Mouse (Mus musculus) midbrain, embryonic 16.5 days (tissue): ENCODE data around the gene Igfbp4. TPM values are rescaled to one million over a fixed set of nuclear protein-coding genes. Genes with fewer than 3 reads are reported as not detected.

Experiments
- ATAC-seq: fragments of 200-750 bp; cut with Nextera tagmentation; 2 replicates; pipeline ENCODE4 v1.8.0; 2017; ENCODE audit warnings: moderate TSS enrichment
- H3K27ac ChIP-seq: fragments of 300-500 bp; sonication (generic); 2 replicates; pipeline ENCODE4 v1.5.1; 2014; ENCODE audit warnings: mild to moderate bottlenecking, low read length, mixed read lengths
- H3K27me3 ChIP-seq: fragments of 300-500 bp; sonication (generic); 2 replicates; pipeline ENCODE4 v1.6.1; 2014; ENCODE audit warnings: low read depth, low read length, mixed read lengths; ENCODE audit not compliant: control insufficient read depth, insufficient read depth
- H3K36me3 ChIP-seq: fragments of 300-500 bp; sonication (generic); 2 replicates; pipeline ENCODE4 v1.6.1; 2014; ENCODE audit warnings: mild to moderate bottlenecking, low read length, moderate library complexity, mixed read lengths; ENCODE audit not compliant: control insufficient read depth, insufficient read depth
- H3K4me1 ChIP-seq: fragments of 300-500 bp; sonication (generic); 2 replicates; pipeline ENCODE4 v1.6.1; 2014; ENCODE audit warnings: mild to moderate bottlenecking, low read length, mixed read lengths; ENCODE audit not compliant: control insufficient read depth, insufficient read depth
- H3K4me2 ChIP-seq: fragments of 300-500 bp; sonication (generic); 2 replicates; pipeline ENCODE4 v1.6.1; 2014; ENCODE audit warnings: mild to moderate bottlenecking, low read length, mixed read lengths
- H3K4me3 ChIP-seq: fragments of 300-500 bp; sonication (generic); 2 replicates; pipeline ENCODE4 v1.5.1; 2014; ENCODE audit warnings: low read depth, mild to moderate bottlenecking, low read length, moderate library complexity, mixed read lengths
- H3K9ac ChIP-seq: fragments of 300-500 bp; sonication (generic); 2 replicates; pipeline ENCODE4 v1.6.1; 2014; ENCODE audit warnings: low read depth, low read length, mixed read lengths
- H3K9me3 ChIP-seq: fragments of 300-500 bp; sonication (generic); replicated peaks from 2 replicates; pipeline ENCODE4 v1.6.1; 2014; ENCODE audit warnings: mild to moderate bottlenecking, low read length, mixed read lengths; ENCODE audit not compliant: control insufficient read depth, poor library complexity, severe bottlenecking
- WGBS: fragments of 180-500 bp; shearing (Covaris S2); extraction: QIAGEN DNeasy Blood & Tissue Kit; methylation state at CpG from one replicate; pipeline ENCODE4 v1.1.7; 2014; 5-methylcytosine and 5-hydroxymethylcytosine counted together
- polyA plus RNA-seq: library from polyadenylated mRNA; unstranded; fragments of >200 nt; fragmentation: Nextera tagmentation; extraction: Ambion mirVana; gene quantifications from 2 replicates; pipeline ENCODE4 v1.2.1, GENCODE M21; 2015

Gene Igfbp4
- polyA plus RNA-seq, 1 experiment from 2014 or later, result 117 TPM

- Histone ChIP-seq H3K27ac (no peak overlapping the region), H3K36me3 (no peaks in the 10 kb centered on the region), H3K9me3 (no peaks in the 10 kb centered on the region), H3K27me3 (no peaks in the 10 kb centered on the region), H3K9ac (no peak overlapping the region), H3K4me1 (no peaks in the 10 kb centered on the region), H3K4me3 (no peak overlapping the region), H3K4me2 (no peak overlapping the region)
- 81% methylated on average over 4 of the region's 4 CpGs for WGBS
- no peak for ATAC-seq
Measured at GRCm38 (mm10) chr11:99095759-99096158, 54.7 kb downstream of the Igfbp4 start.

GRCm38 (mm10) chr11:99096417-99096816 is 55.4 kb downstream of the Igfbp4 start:
- no peak for ATAC-seq
- Histone ChIP-seq H3K4me3 (no peak overlapping the region), H3K36me3 (no peaks in the 10 kb centered on the region), H3K27me3 (no peaks in the 10 kb centered on the region), H3K9ac (no peak overlapping the region), H3K27ac (no peak overlapping the region), H3K4me2 (no peak overlapping the region), H3K9me3 (no peaks in the 10 kb centered on the region), H3K4me1 (no peaks in the 10 kb centered on the region)
- WGBS, result 85% methylated on average over 4 of the region's 4 CpGs

GRCm38 (mm10) chr11:99096996-99097774 is 56.1 kb downstream of the Igfbp4 start:
- no peak overlapping the region for H3K27ac ChIP-seq
- H3K9me3 ChIP-seq, result no peaks in the 10 kb centered on the region
- no peak overlapping the region for H3K4me2 ChIP-seq
- no peak for ATAC-seq
- no peaks in the 10 kb centered on the region for H3K27me3 ChIP-seq
- WGBS, result 61% methylated on average over 8 of the region's 8 CpGs
- H3K4me1 ChIP-seq, result no peaks in the 10 kb centered on the region
- no peaks in the 10 kb centered on the region for H3K36me3 ChIP-seq
- H3K9ac ChIP-seq, result no peak overlapping the region
- no peak overlapping the region for H3K4me3 ChIP-seq

GRCm38 (mm10) chr11:99098924-99099323 is 57.9 kb downstream of the Igfbp4 start:
- Histone ChIP-seq H3K9ac (no peak overlapping the region), H3K4me3 (no peak overlapping the region), H3K9me3 (no peaks in the 10 kb centered on the region), H3K36me3 (no peaks in the 10 kb centered on the region), H3K4me2 (no peak overlapping the region), H3K27ac (no peak overlapping the region), H3K4me1 (no peaks in the 10 kb centered on the region), H3K27me3 (no peaks in the 10 kb centered on the region)
- 94% methylated on average over 9 of the region's 9 CpGs for WGBS
- no peak for ATAC-seq

GRCm38 (mm10) chr11:99099516-99099915 is 58.5 kb downstream of the Igfbp4 start:
- H3K4me3 ChIP-seq, result no peak overlapping the region
- ATAC-seq, result no peak

GRCm38 (mm10) chr11:99100215-99100614 is 59.2 kb downstream of the Igfbp4 start:
- no peak for ATAC-seq
- no peak overlapping the region for H3K9ac ChIP-seq
- H3K4me3 ChIP-seq, result no peak overlapping the region
- H3K27me3 ChIP-seq, result no peaks in the 10 kb centered on the region
- WGBS, result 85% methylated on average over 5 of the region's 5 CpGs
- H3K9me3 ChIP-seq, result no peaks in the 10 kb centered on the region
- no peak overlapping the region for H3K4me2 ChIP-seq
- no peaks in the 10 kb centered on the region for H3K36me3 ChIP-seq
- no peak overlapping the region for H3K27ac ChIP-seq
- no peaks in the 10 kb centered on the region for H3K4me1 ChIP-seq

More at GRCm38 (mm10) chr11:99099516-99099915, 58.5 kb downstream of the Igfbp4 start:
- H3K27ac ChIP-seq, result no peak overlapping the region
- H3K4me1 ChIP-seq, result no peaks in the 10 kb centered on the region
- no peak overlapping the region for H3K9ac ChIP-seq
- no peaks in the 10 kb centered on the region for H3K36me3 ChIP-seq
- no peaks in the 10 kb centered on the region for H3K9me3 ChIP-seq
- 75% methylated on average over 7 of the region's 7 CpGs for WGBS
- H3K4me2 ChIP-seq, result no peak overlapping the region
- H3K27me3 ChIP-seq, result no peaks in the 10 kb centered on the region

GRCm38 (mm10) chr11:99101693-99102092 is 60.6 kb downstream of the Igfbp4 start:
- Histone ChIP-seq H3K27ac (no peak overlapping the region), H3K9me3 (no peaks in the 10 kb centered on the region), H3K4me3 (no peak overlapping the region), H3K4me1 (no peaks in the 10 kb centered on the region), H3K4me2 (no peak overlapping the region), H3K27me3 (no peaks in the 10 kb centered on the region), H3K36me3 (no peaks in the 10 kb centered on the region), H3K9ac (no peak overlapping the region)
- no peak for ATAC-seq
- WGBS, result 89% methylated on average over 8 of the region's 8 CpGs

- Histone ChIP-seq H3K9ac (no peak overlapping the region), H3K4me3 (no peak overlapping the region), H3K36me3 (no peaks in the 10 kb centered on the region), H3K4me2 (no peak overlapping the region), H3K27ac (no peak overlapping the region), H3K27me3 (no peaks in the 10 kb centered on the region), H3K9me3 (no peaks in the 10 kb centered on the region), H3K4me1 (no peaks in the 10 kb centered on the region)
- WGBS, result 84% methylated on average over 9 of the region's 9 CpGs
- no peak for ATAC-seq
Measured at GRCm38 (mm10) chr11:99102575-99103270, 61.7 kb downstream of the Igfbp4 start.
